Mouse (Mus musculus) adrenal gland, adult 2 months (tissue): ENCODE measurements around the gene Trim6. TPM values are rescaled to one million over a fixed set of nuclear protein-coding genes. Genes with fewer than 3 reads are reported as not detected.

ENCODE experiments used
- polyA plus RNA-seq: library from polyadenylated mRNA; depleted of rRNA; stranded (reverse); fragments of >200 nt; gene quantifications from 2 replicates; pipeline ENCODE4 v1.2.3, GENCODE M21; 2012; rRNA removed
- total RNA-seq, 2 experiments: library from RNA; stranded (reverse); gene quantifications; 2 replicates each; pipeline ENCODE4 v1.2.3; 2021

Gene Trim6
- total and polyA plus RNA-seq, 3 experiments, result 0.12 to 0.66 (median 0.36) TPM

Other genes starting within 250 kb of the Trim6 start
- gene Olfr635, start 247.6 kb upstream of the Trim6 start, total RNA-seq, result not detected
- not detected in 2 replicates for gene Olfr635, start 247.6 kb upstream of the Trim6 start, polyA plus RNA-seq
- gene Olfr638, start 220.0 kb upstream of the Trim6 start, total RNA-seq, result not detected
- not detected in 2 replicates for gene Olfr638, start 220.0 kb upstream of the Trim6 start, polyA plus RNA-seq
- gene Olfr639, start 201.5 kb upstream of the Trim6 start, total RNA-seq, result not detected
- gene Olfr639, start 201.5 kb upstream of the Trim6 start, polyA plus RNA-seq, result not detected in 2 replicates
- not detected for gene Olfr640, start 193.2 kb upstream of the Trim6 start, total RNA-seq
- not detected in 2 replicates for gene Olfr640, start 193.2 kb upstream of the Trim6 start, polyA plus RNA-seq
- gene Olfr641, start 183.3 kb upstream of the Trim6 start, total RNA-seq, result not detected
- gene Olfr641, start 183.3 kb upstream of the Trim6 start, polyA plus RNA-seq, result not detected in 2 replicates
- gene Olfr642, start 166.1 kb upstream of the Trim6 start, total RNA-seq, result not detected
- gene Olfr642, start 166.1 kb upstream of the Trim6 start, polyA plus RNA-seq, result not detected in 2 replicates
- not detected for gene 4930516K23Rik, start 157.3 kb upstream of the Trim6 start, total RNA-seq
- not detected in 2 replicates for gene 4930516K23Rik, start 157.3 kb upstream of the Trim6 start, polyA plus RNA-seq
- gene Olfr644, start 146.9 kb upstream of the Trim6 start, total RNA-seq, result not detected
- gene Olfr644, start 146.9 kb upstream of the Trim6 start, polyA plus RNA-seq, result not detected in 2 replicates
- gene Olfr645, start 133.3 kb upstream of the Trim6 start, total RNA-seq, result not detected
- not detected in 2 replicates for gene Olfr645, start 133.3 kb upstream of the Trim6 start, polyA plus RNA-seq
- not detected for gene Olfr646, start 113.9 kb upstream of the Trim6 start, total RNA-seq
- gene Olfr646, start 113.9 kb upstream of the Trim6 start, polyA plus RNA-seq, result not detected in 2 replicates
- not detected for gene Ubqln5, start 89.0 kb upstream of the Trim6 start, total RNA-seq
- not detected in 2 replicates for gene Ubqln5, start 89.0 kb upstream of the Trim6 start, polyA plus RNA-seq
- gene Olfr643, start 81.4 kb upstream of the Trim6 start, total RNA-seq, result not detected
- gene Olfr643, start 81.4 kb upstream of the Trim6 start, polyA plus RNA-seq, result not detected in 2 replicates
- not detected for gene Ubqln3, start 75.5 kb upstream of the Trim6 start, total RNA-seq
- not detected in 2 replicates for gene Ubqln3, start 75.5 kb upstream of the Trim6 start, polyA plus RNA-seq
- not detected for gene Ubqlnl, start 68.2 kb upstream of the Trim6 start, total RNA-seq
- gene Ubqlnl, start 68.2 kb upstream of the Trim6 start, polyA plus RNA-seq, result not detected in 2 replicates
- not detected for gene Olfm5, start 54.0 kb upstream of the Trim6 start, total RNA-seq
- gene Olfm5, start 54.0 kb upstream of the Trim6 start, polyA plus RNA-seq, result not detected in 2 replicates
- gene Olfr648, start 35.4 kb upstream of the Trim6 start, total RNA-seq, result not detected
- gene Olfr648, start 35.4 kb upstream of the Trim6 start, polyA plus RNA-seq, result 0.04 TPM in 1 of 2 replicates, not detected in the other
- not detected for gene Olfr649, start 22.8 kb upstream of the Trim6 start, total RNA-seq
- not detected in 2 replicates for gene Olfr649, start 22.8 kb upstream of the Trim6 start, polyA plus RNA-seq
- gene Trim34a, start 25.7 kb downstream of the Trim6 start, total RNA-seq, result 1 to 10 TPM; 6.5 to 6.8 TPM
- 4.0 and 4.6 TPM in 2 replicates for gene Trim34a, start 25.7 kb downstream of the Trim6 start, polyA plus RNA-seq
- gene Trim5, start 69.3 kb downstream of the Trim6 start, total RNA-seq, result 1 to 10 TPM; 3.5 to 3.8 TPM
- 0.22 and 0.47 TPM in 2 replicates for gene Trim5, start 69.3 kb downstream of the Trim6 start, polyA plus RNA-seq
- gene Trim12a, start 96.7 kb downstream of the Trim6 start, total RNA-seq, result 10 to 100 TPM in 1 of 2 experiments, 1 to 10 TPM in 1; 9.1 to 12.5 TPM
- 1.4 and 1.7 TPM in 2 replicates for gene Trim12a, start 96.7 kb downstream of the Trim6 start, polyA plus RNA-seq
- under 1 TPM; 0.38 to 0.46 TPM for gene Trim34b, start 110.7 kb downstream of the Trim6 start, total RNA-seq
- gene Trim34b, start 110.7 kb downstream of the Trim6 start, polyA plus RNA-seq, result 0.54 and 1.7 TPM in 2 replicates
- gene Trim12c, start 134.6 kb downstream of the Trim6 start, total RNA-seq, result 1 to 10 TPM; 9.2 to 9.8 TPM
- gene Trim12c, start 134.6 kb downstream of the Trim6 start, polyA plus RNA-seq, result 2.0 and 2.2 TPM in 2 replicates
- gene Trim30b, start 151.1 kb downstream of the Trim6 start, total RNA-seq, result under 1 TPM; 0.09 to 0.17 TPM
- not detected in 2 replicates for gene Trim30b, start 151.1 kb downstream of the Trim6 start, polyA plus RNA-seq
- gene Trim30c, start 182.0 kb downstream of the Trim6 start, total RNA-seq, result not detected
- not detected in 2 replicates for gene Trim30c, start 182.0 kb downstream of the Trim6 start, polyA plus RNA-seq
- gene Trim30a, start 246.4 kb downstream of the Trim6 start, total RNA-seq, result 1 to 10 TPM; 5.1 to 6.6 TPM
- gene Trim30a, start 246.4 kb downstream of the Trim6 start, polyA plus RNA-seq, result 2.1 and 2.8 TPM in 2 replicates